Comparison of ENCODE assay signal across 19 mouse cellular contexts in the genomic region with DNA sequence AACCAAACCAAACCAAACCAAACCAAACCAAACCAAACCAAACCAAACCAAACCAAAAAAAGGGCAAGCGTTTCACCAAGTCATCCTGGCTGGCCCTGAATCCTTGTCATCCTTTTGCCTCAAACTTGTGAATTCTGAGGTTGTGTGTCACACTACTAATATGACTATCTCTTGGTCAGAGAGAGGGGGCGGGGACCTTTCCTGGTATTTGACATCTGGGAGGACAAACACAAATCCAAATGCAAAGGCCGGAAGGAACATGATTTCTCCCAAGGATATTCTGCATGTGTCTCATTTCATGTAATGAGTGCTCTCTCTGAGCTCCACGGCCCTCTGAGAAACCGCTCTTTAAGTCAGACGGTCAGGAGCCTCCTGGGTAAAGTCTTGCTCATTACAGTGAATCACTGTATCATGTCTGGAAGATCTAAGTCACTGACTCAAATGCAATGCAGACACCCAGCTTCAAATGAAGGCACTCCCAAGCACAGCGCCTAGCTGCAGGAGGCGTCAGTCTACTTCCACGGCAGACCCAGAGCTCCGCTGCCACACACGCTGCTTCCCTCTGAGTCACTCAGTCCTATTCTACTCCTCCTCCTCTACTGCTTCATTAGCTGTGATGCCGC. TPM values are rescaled to one million over a fixed set of nuclear protein-coding genes. Genes with fewer than 3 reads are reported as not detected.
A peak's percentile ranks its signal among the peaks of the same experiment; 100 is the strongest.
DNase-seq lines count a peak whose midpoint lies in the region; TF ChIP-seq lines count a peak whose summit lies in the region.
"Had no signal": no experiment of that assay in that cellular context is flagged by ENCODE, and none has a peak within 500 bp of the region (broad histone marks: within the 10 kb centered on the region; RNA-seq: fewer than 3 reads in every experiment).

No protein-coding gene starts in this region.

- H3K27ac ChIP-seq in layer of hippocampus, adult 2 months = 0 out of 2 replicates have a peak overlapping the region, but pooled peaks have one; percentile 3
- H3K27ac ChIP-seq: embryonic facial prominence, embryonic 10.5 days; hindbrain, embryonic 14.5 days; kidney, postnatal 0 days had no signal

- peak; percentile 66 for DNase-seq in adrenal gland, adult 2 months
- DNase-seq in adrenal gland, postnatal 10 days = no peak
- peak in 1 of 2 experiments; percentile 32 for DNase-seq in layer of hippocampus, adult 2 months (ENCODE audit: low spot score in 2 of 2)
- no peak for DNase-seq in layer of hippocampus, postnatal 14 days (ENCODE audit: low spot score in 2 of 2)
- peak; percentile 49 to 62 for DNase-seq in right cerebral cortex, adult 2 months (ENCODE audit: low spot score in 2 of 2)
- DNase-seq in right cerebral cortex, postnatal 4 days = no peak
- DNase-seq in kidney, postnatal 10 days = no peak
- DNase-seq in c-Kit-positive CD71-positive TER-119-positive erythroid progenitor cells, embryonic 14.5 days (ENCODE audit: low spot score) = no peak
- DNase-seq: cerebellum, adult 11-12 months; cerebellum, postnatal 36 days; layer of hippocampus, postnatal 36 days; liver; thymus, postnatal 4 days had no signal

- 0 out of 2 replicates have a peak, but pooled peaks have one; percentile 7 for TF ChIP-seq CTCF in layer of hippocampus, adult 2 months (conservative IDR thresholded peaks at IDR 0.05)

- H3K4me3 ChIP-seq in layer of hippocampus, adult 2 months = no peak overlapping the region
- H3K4me3 ChIP-seq: embryonic facial prominence, embryonic 10.5 days; megakaryocyte, embryonic 14.5 days; neural tube, embryonic 15.5 days had no signal

RNA-seq across cellular contexts. Expression of gene Cdkl1, which starts 43.0 kb away (rescaled TPM):
- 1 to 10 TPM; 1.3 to 2.6 TPM for total RNA-seq in adrenal gland, adult 2 months (2021)
- polyA plus RNA-seq in adrenal gland, adult 2 months (2012; rRNA removed) = 0.27 and 0.42 TPM in 2 replicates
- total RNA-seq in adrenal gland, postnatal 10 days (2021) = 1 to 10 TPM; 3.3 to 4.3 TPM
- total RNA-seq in layer of hippocampus, adult 2 months (2021) = 10 to 100 TPM; 21.5 to 27.4 TPM
- total RNA-seq in layer of hippocampus, postnatal 14 days (2021) = 10 to 100 TPM; 21.9 to 24.4 TPM
- total RNA-seq: granulocyte monocyte progenitor cell, adult 5-6 weeks had no signal

RNA-seq across cellular contexts. Expression of gene Atl1, which starts 58.3 kb away (rescaled TPM):
- 10 to 100 TPM in 1 of 2 experiments, 1 to 10 TPM in 1; 5.6 to 10.2 TPM for total RNA-seq in adrenal gland, adult 2 months (2021)
- polyA plus RNA-seq in adrenal gland, adult 2 months (2012; rRNA removed) = 1.4 and 1.7 TPM in 2 replicates
- 10 to 100 TPM in 1 of 2 experiments, 1 to 10 TPM in 1; 8.8 to 14.3 TPM for total RNA-seq in adrenal gland, postnatal 10 days (2021)
- total RNA-seq in layer of hippocampus, adult 2 months (2021) = 100 to 1,000 TPM; 195 TPM
- total RNA-seq in layer of hippocampus, postnatal 14 days (2021) = 100 to 1,000 TPM; 206 to 222 TPM

RNA-seq across cellular contexts. Expression of gene Map4k5, which starts 58.9 kb away (rescaled TPM):
- 10 to 100 TPM; 26.7 to 33.3 TPM for total RNA-seq in adrenal gland, adult 2 months (2021)
- polyA plus RNA-seq in adrenal gland, adult 2 months (2012; rRNA removed) = 13.7 and 14.6 TPM in 2 replicates
- total RNA-seq in adrenal gland, postnatal 10 days (2021) = 10 to 100 TPM; 31.3 to 39.8 TPM
- 10 to 100 TPM; 44.2 to 47.7 TPM for total RNA-seq in layer of hippocampus, adult 2 months (2021)
- 10 to 100 TPM; 48.5 to 51.2 TPM for total RNA-seq in layer of hippocampus, postnatal 14 days (2021)

Comparison
In these comparisons a context has a peak if more than half of its experiments do, and no peak if none do; other contexts are left out.
1. DNase-seq: peak in adrenal gland, adult 2 months (single experiment) and right cerebral cortex, adult 2 months (2 of 2); none in adrenal gland, postnatal 10 days (single experiment), layer of hippocampus, postnatal 14 days (0 of 2), right cerebral cortex, postnatal 4 days (single experiment), kidney, postnatal 10 days (single experiment) and c-Kit-positive CD71-positive TER-119-positive erythroid progenitor cells, embryonic 14.5 days (single experiment).
2. RNA of gene Cdkl1, which starts 43.0 kb away (total RNA-seq): 21.5 to 27.4 TPM in layer of hippocampus, adult 2 months and 21.9 to 24.4 TPM in layer of hippocampus, postnatal 14 days; 3.3 to 4.3 TPM in adrenal gland, postnatal 10 days and 1.3 to 2.6 TPM in adrenal gland, adult 2 months; every median in the first group is over 4 times any median in the second.
3. RNA of gene Atl1, which starts 58.3 kb away (total RNA-seq): 206 to 222 TPM in layer of hippocampus, postnatal 14 days and 195 TPM in layer of hippocampus, adult 2 months; 8.8 to 14.3 TPM in adrenal gland, postnatal 10 days and 5.6 to 10.2 TPM in adrenal gland, adult 2 months; every median in the first group is over 10 times any median in the second.